Mouse (Mus musculus) intestine, embryonic 14.5 days (tissue): Measurements from ENCODE around the gene Insc. TPM values are rescaled to one million over a fixed set of nuclear protein-coding genes. Genes with fewer than 3 reads are reported as not detected.

Experiments used
- ATAC-seq: fragments of 200-750 bp; cut with Nextera tagmentation; replicated peaks from 2 replicates; pipeline ENCODE4 v1.8.0; 2017; ENCODE audit warnings: low read depth, moderate number of reproducible peaks, moderate TSS enrichment, moderate library complexity; ENCODE audit not compliant: low FRiP score, low TSS enrichment
- DNase-seq: peaks from one replicate; pipeline ENCODE4 v3.0.0-alpha.2; 2018; ENCODE audit warnings: low spot score
- H3K27ac ChIP-seq: fragments of 300-500 bp; sonication (generic); 2 replicates; pipeline ENCODE4 v1.5.1; 2014; ENCODE audit warnings: low read depth, mild to moderate bottlenecking, control low read depth
- H3K27me3 ChIP-seq: fragments of 300-500 bp; sonication (generic); replicated peaks from 2 replicates; pipeline ENCODE4 v1.6.1; 2014; ENCODE audit warnings: low read length, control low read depth; ENCODE audit not compliant: control insufficient read depth, insufficient read depth
- H3K36me3 ChIP-seq: fragments of 300-500 bp; sonication (generic); 2 replicates; pipeline ENCODE4 v1.6.1; 2014; ENCODE audit warnings: low read length, control low read depth; ENCODE audit not compliant: control insufficient read depth, insufficient read depth
- H3K4me1 ChIP-seq: fragments of 300-500 bp; sonication (generic); replicated peaks from 2 replicates; pipeline ENCODE4 v1.6.1; 2014; ENCODE audit warnings: low read length, control low read depth, mixed read lengths; ENCODE audit not compliant: control insufficient read depth, insufficient read depth
- H3K4me2 ChIP-seq: fragments of 300-500 bp; sonication (generic); 2 replicates; pipeline ENCODE4 v1.6.1; 2014; ENCODE audit warnings: low read length
- H3K4me3 ChIP-seq: fragments of 300-500 bp; sonication (generic); 2 replicates; pipeline ENCODE4 v1.5.1; 2014; ENCODE audit warnings: low read depth, low read length, control low read depth, mixed read lengths
- H3K9ac ChIP-seq: fragments of 300-500 bp; sonication (generic); 2 replicates; pipeline ENCODE4 v1.6.1; 2014; ENCODE audit warnings: mild to moderate bottlenecking, low read length
- H3K9me3 ChIP-seq: fragments of 300-500 bp; sonication (generic); 2 replicates; pipeline ENCODE4 v1.6.1; 2016; ENCODE audit warnings: low read length, control low read depth; ENCODE audit not compliant: control insufficient read depth
- WGBS: fragments of 180-500 bp; shearing (Covaris S2); extraction: QIAGEN DNeasy Blood & Tissue Kit; methylation state at CpG from one replicate; pipeline ENCODE4 v1.1.7; 2014; 5-methylcytosine and 5-hydroxymethylcytosine counted together
- polyA plus RNA-seq: library from polyadenylated mRNA; unstranded; fragments of >200 nt; fragmentation: Nextera tagmentation; extraction: Ambion mirVana; gene quantifications from 2 replicates; pipeline ENCODE4 v1.2.1, GENCODE M21; 2014

Insc gene
- polyA plus RNA-seq, 1 experiment from 2014 or later: 20.8 TPM

DNA sequence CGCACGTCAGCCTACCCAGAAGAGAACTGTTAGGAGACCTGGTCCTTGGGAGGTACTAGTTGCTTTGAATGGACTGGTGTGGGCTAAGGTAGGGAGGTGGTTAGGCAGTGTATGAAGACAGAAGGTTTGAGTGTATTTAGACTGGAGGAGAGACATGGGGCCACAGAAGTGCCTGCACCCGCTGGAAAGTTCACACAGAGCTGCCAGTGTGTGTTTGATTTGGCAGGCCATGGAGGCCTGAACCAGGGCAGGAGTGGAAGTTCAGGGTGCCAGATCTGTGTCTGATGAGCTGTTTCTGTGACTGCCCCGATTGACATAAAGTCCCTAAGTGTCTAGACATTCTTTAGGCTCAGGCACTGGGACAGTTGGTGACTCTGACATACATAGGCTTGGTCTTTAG lies 25.5 kb downstream of the Insc start:
- H3K9me3 ChIP-seq: no peaks in the 10 kb centered on the region
- DNase-seq: no peak
- no peak overlapping the region for H3K4me2 ChIP-seq
- H3K36me3 ChIP-seq: no peaks in the 10 kb centered on the region
- no peak for ATAC-seq
- no peaks in the 10 kb centered on the region for H3K4me1 ChIP-seq
- no peaks in the 10 kb centered on the region for H3K27me3 ChIP-seq
- WGBS: 87% methylated on average over 4 of the region's 4 CpGs
- no peak overlapping the region for H3K9ac ChIP-seq
- no peak overlapping the region for H3K4me3 ChIP-seq
- H3K27ac ChIP-seq: no peak overlapping the region

DNA sequence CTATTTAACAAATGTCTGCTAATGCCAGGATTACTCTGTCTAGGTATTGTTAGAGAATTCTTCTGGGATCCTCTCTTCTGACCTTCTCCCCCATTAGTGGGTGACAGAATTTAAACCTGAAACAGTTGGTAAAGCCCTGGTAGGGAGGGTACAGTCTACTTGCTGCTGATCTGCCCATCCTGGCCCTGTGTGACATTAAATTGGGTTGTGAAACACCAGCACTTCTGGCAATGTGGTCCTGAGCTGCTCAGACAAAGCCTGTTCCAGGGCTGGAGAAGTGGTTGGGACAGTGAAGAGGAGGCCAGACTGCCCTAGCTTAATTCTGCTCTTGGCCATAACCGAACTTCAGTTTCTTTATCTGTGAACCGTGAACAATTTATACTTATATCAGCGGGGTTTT lies 27.1 kb downstream of the Insc start:
- Histone ChIP-seq H3K4me1 (no peaks in the 10 kb centered on the region), H3K36me3 (no peaks in the 10 kb centered on the region), H3K9me3 (no peaks in the 10 kb centered on the region), H3K9ac (no peak overlapping the region), H3K4me2 (no peak overlapping the region), H3K27me3 (no peaks in the 10 kb centered on the region), H3K4me3 (no peak overlapping the region), H3K27ac (no peak overlapping the region)
- DNase-seq (no peak), ATAC-seq (no peak)
- 88% methylated on average over 3 of the region's 3 CpGs for WGBS

DNA sequence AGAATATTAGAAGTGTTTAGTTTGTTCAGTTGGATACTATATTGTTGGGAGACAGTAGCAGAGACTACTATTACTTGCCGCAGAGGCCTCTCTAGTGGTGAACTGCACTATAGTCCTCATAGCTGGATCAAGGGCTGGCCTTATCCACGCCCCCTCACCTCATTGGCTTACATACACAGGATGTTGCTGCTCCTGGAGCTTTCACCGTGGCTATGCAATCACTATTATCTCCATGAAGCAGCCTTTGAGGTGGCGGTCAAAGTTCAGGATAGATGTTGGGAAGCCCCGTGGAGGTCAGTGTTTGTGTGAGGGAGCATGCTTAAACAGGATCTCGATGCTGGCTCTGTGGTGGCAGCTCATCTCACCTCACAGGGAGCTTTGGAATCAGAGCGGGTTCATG lies 28.3 kb downstream of the Insc start:
- no peaks in the 10 kb centered on the region for H3K27me3 ChIP-seq
- H3K9ac ChIP-seq: no peak overlapping the region
- H3K4me2 ChIP-seq: no peak overlapping the region
- ATAC-seq (no peak), DNase-seq (no peak)
- H3K4me1 ChIP-seq: no peaks in the 10 kb centered on the region
- WGBS: 70% methylated on average over 7 of the region's 7 CpGs
- H3K27ac ChIP-seq: no peak overlapping the region
- H3K9me3 ChIP-seq: no peaks in the 10 kb centered on the region
- no peaks in the 10 kb centered on the region for H3K36me3 ChIP-seq
- no peak overlapping the region for H3K4me3 ChIP-seq

GRCm38 (mm10) chr7:114773781-114774180 lies 30.3 kb downstream of the Insc start:
- DNase-seq: no peak
- 61% methylated on average over 4 of the region's 4 CpGs for WGBS
- H3K9ac ChIP-seq: no peak overlapping the region

DNA sequence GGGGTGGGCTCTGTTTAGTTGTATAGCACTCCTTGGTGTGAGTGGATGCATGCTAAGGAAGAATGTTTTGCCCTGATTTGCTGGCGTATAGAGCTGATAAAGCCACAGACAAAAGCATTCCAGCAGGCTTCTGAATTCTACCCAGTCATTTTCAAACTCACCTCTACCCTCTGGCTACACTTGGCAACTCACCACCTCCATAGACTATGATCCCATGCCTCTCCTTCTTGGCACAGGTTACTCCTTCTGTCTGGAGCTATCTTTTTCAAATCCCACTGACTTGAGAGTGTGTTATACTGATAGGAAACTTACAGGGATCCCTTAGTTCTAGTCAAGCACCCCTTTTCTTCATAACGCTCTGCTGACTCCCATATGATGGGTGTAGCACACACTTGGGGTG lies 32.4 kb downstream of the Insc start:
- no peak overlapping the region for H3K4me2 ChIP-seq
- DNase-seq: no peak
- H3K27ac ChIP-seq: no peak overlapping the region
- H3K27me3 ChIP-seq: no peaks in the 10 kb centered on the region
- no peak overlapping the region for H3K4me3 ChIP-seq
- no peaks in the 10 kb centered on the region for H3K4me1 ChIP-seq
- 81% methylated on average over 2 of the region's 2 CpGs for WGBS
- H3K9me3 ChIP-seq: no peaks in the 10 kb centered on the region
- H3K9ac ChIP-seq: no peak overlapping the region
- H3K36me3 ChIP-seq: no peaks in the 10 kb centered on the region
- no peak for ATAC-seq

More at GRCm38 (mm10) chr7:114773781-114774180, 30.3 kb downstream of the Insc start:
- H3K9me3 ChIP-seq: no peaks in the 10 kb centered on the region
- H3K4me2 ChIP-seq: no peak overlapping the region
- H3K4me1 ChIP-seq: no peaks in the 10 kb centered on the region
- H3K36me3 ChIP-seq: no peaks in the 10 kb centered on the region
- no peak overlapping the region for H3K27ac ChIP-seq
- no peak for ATAC-seq
- no peaks in the 10 kb centered on the region for H3K27me3 ChIP-seq
- H3K4me3 ChIP-seq: no peak overlapping the region

DNA sequence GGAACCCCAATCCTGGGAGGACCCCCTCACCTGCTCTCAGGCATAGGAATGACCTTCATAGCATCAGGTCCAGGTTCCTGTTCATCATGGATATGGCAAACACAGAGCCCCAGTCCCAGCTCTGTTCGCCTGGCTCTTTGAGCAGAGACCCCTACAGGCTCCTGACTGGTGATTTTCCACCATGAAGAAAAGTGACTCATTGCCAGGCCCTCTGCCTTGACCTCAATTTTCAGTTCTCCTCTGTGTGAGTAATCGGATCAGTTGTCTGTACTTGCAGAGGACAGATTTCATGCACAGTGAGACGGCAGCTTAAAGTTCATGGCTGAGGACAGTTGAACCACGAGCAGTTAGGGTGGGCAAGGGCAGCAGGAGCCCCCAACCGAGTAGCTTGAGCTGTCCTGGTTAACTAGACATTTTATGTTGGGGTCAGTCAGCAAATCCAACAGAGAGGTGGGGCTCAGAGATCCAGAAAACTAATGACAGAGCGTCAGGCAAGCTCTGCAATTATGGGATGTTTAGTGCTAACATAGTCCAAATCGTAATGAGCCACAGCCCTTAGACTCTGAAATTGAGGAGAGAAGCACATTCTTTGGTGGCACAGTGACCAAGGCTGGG lies 34.8 kb downstream of the Insc start:
- no peaks in the 10 kb centered on the region for H3K4me1 ChIP-seq
- no peaks in the 10 kb centered on the region for H3K36me3 ChIP-seq
- DNase-seq: no peak
- H3K9ac ChIP-seq: no peak overlapping the region
- ATAC-seq: no peak
- WGBS: 83% methylated on average over 7 of the region's 7 CpGs
- H3K4me3 ChIP-seq: no peak overlapping the region
- H3K27ac ChIP-seq: no peak overlapping the region
- no peaks in the 10 kb centered on the region for H3K27me3 ChIP-seq
- H3K4me2 ChIP-seq: no peak overlapping the region
- H3K9me3 ChIP-seq: no peaks in the 10 kb centered on the region

GRCm38 (mm10) chr7:114779056-114779660 lies 35.7 kb downstream of the Insc start:
- 62% methylated on average over 8 of the region's 8 CpGs for WGBS
- no peak overlapping the region for H3K4me2 ChIP-seq
- H3K27ac ChIP-seq: no peak overlapping the region
- DNase-seq (no peak), ATAC-seq (no peak)
- H3K4me3 ChIP-seq: no peak overlapping the region
- no peaks in the 10 kb centered on the region for H3K9me3 ChIP-seq
- no peaks in the 10 kb centered on the region for H3K4me1 ChIP-seq
- H3K27me3 ChIP-seq: no peaks in the 10 kb centered on the region
- H3K36me3 ChIP-seq: no peaks in the 10 kb centered on the region
- H3K9ac ChIP-seq: no peak overlapping the region

DNA sequence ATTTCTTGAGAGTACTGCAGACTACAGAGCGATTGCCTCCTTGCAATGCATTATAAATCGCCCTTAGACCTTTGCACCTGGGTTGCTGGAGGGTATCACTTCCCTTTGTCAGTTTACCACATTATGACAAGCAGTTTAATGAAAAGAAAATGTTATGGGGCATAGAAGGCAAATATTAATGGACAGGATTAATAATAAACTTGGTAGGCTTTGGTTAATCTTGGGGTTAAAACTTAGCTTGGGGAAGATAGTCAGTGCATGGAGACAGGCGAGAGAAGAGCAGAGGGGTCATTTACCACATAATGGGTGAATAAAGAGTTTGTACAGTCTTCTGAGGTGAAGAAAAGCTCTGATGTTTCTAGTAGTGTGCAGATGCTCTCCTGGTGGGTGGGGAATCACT lies 39.8 kb downstream of the Insc start:
- Histone ChIP-seq H3K4me1 (no peaks in the 10 kb centered on the region), H3K27ac (no peak overlapping the region), H3K9me3 (no peaks in the 10 kb centered on the region), H3K27me3 (no peaks in the 10 kb centered on the region), H3K9ac (no peak overlapping the region), H3K4me3 (no peak overlapping the region), H3K4me2 (no peak overlapping the region), H3K36me3 (no peaks in the 10 kb centered on the region)
- ATAC-seq (no peak), DNase-seq (no peak)
- 68% methylated on average over 3 of the region's 3 CpGs for WGBS

GRCm38 (mm10) chr7:114791087-114791486 lies 47.6 kb downstream of the Insc start:
- Histone ChIP-seq H3K27me3 (no peaks in the 10 kb centered on the region), H3K9ac (no peak overlapping the region), H3K27ac (no peak overlapping the region), H3K4me1 (no peaks in the 10 kb centered on the region), H3K36me3 (no peaks in the 10 kb centered on the region), H3K9me3 (no peaks in the 10 kb centered on the region), H3K4me3 (no peak overlapping the region), H3K4me2 (no peak overlapping the region)
- DNase-seq: no peak
- 92% methylated on average over 10 of the region's 10 CpGs for WGBS
- ATAC-seq: no peak
